Mouse (Mus musculus): ENCODE data around the gene Ranbp17. TPM values are rescaled to one million over a fixed set of nuclear protein-coding genes. Genes with fewer than 3 reads are reported as not detected.

Gene Ranbp17
- polyA plus RNA-seq (2015; fragmentation: Illumina TruSeq; extraction: RNeasy Lipid Tissue Mini Kit (QIAGEN cat#74804); ENCODE audit: insufficient read depth, low replicate concordance): 0.32 TPM

GRCm38 (mm10) chr11:33513376-33513991, at the start of gene Ranbp17:
Gene Ranbp17, minus strand, starts transcription at chr11:33513746.

GRCm38 (mm10) chr11:33276637-33277036, 236.9 kb downstream of the Ranbp17 start, which contains the start of gene Gm12117:
Gene Gm12117, minus strand, starts transcription at chr11:33276737.

GRCm38 (mm10) chr11:33203383-33204328, 309.9 kb downstream of the Ranbp17 start, which contains the start of gene Tlx3:
Gene Tlx3, minus strand, starts transcription at chr11:33203589.

GRCm38 (mm10) chr11:33162998-33163506, 350.5 kb downstream of the Ranbp17 start, which contains the start of gene Npm1:
Gene Npm1, minus strand, starts transcription at chr11:33163206.

Other genes starting within 250 kb of the Ranbp17 start
- gene Gm12117, start 237.0 kb downstream of the Ranbp17 start, polyA plus RNA-seq (2015; fragmentation: Illumina TruSeq; extraction: RNeasy Lipid Tissue Mini Kit (QIAGEN cat#74804); ENCODE audit: insufficient read depth, low replicate concordance): not detected
- gene Gabrp, start 65.2 kb upstream of the Ranbp17 start, polyA plus RNA-seq (2015; fragmentation: Illumina TruSeq; extraction: RNeasy Lipid Tissue Mini Kit (QIAGEN cat#74804); ENCODE audit: insufficient read depth, low replicate concordance): not detected
- gene D130052B06Rik, start 85.6 kb upstream of the Ranbp17 start, polyA plus RNA-seq (2015; fragmentation: Illumina TruSeq; extraction: RNeasy Lipid Tissue Mini Kit (QIAGEN cat#74804); ENCODE audit: insufficient read depth, low replicate concordance): not detected